Mouse (Mus musculus): ENCODE measurements at regions not wholly inside any gene's neighbourhood (a gene's known extent, or its start where the extent isn't known, plus 50 kb on each side); places are given as distances from the start of the nearest gene placed in this dataset.

DNA sequence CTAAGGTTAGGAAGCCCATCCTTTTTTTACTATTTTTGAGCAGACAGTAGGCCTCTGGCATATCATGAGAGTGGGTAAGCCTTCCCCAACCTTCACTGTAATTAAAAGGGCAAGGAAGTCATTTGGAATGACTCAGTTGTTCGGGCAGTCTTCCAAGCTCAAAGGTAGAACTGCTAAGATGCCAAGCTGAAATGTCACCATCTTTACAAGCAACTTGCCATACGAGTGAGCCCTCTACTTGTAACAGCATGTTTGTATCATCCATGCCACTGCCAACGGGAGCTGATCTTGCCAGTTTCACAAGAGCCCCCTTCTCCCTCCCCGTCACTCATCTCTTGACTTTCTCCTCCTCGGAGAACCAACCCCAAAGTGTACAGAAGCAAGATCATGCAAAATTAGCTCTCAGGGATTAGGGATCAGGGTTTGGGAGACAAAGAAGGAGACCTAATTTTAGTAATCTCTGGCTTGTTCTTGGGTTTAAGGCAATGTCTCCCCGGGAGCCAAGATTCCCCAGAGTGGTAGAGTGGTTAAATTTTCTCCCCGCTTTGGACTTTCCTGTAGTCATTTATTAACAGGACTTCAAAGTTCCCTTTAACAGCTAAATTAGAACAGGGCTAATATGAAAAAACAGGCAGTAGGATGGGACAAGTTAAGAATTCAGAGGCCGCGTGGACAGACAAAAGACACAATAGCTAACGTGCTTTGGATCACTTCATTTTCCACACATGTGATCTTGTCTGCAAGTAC lies 216.9 kb upstream of the Ankrd55 start:
- no peak for DNase-seq (ENCODE audit: low spot score)

DNA sequence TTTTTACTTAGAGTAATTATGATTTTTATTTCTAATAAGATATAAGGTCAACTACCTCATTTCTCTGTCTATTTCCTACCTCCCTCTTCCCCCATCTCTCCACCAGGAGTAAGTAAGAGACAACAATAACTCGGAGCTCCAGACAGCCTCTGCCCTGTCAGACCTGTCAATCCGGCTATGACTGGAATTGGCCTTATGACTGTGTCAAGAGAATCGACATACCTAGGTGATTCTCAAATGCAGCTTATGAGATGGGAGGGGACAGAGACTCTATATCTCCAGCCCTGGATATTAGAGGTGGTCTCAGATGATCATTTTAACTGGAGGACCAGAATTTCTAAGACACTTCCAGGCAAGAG lies 216.3 kb upstream of the Ankrd55 start:
- DNase-seq (ENCODE audit: low spot score): no peak

DNA sequence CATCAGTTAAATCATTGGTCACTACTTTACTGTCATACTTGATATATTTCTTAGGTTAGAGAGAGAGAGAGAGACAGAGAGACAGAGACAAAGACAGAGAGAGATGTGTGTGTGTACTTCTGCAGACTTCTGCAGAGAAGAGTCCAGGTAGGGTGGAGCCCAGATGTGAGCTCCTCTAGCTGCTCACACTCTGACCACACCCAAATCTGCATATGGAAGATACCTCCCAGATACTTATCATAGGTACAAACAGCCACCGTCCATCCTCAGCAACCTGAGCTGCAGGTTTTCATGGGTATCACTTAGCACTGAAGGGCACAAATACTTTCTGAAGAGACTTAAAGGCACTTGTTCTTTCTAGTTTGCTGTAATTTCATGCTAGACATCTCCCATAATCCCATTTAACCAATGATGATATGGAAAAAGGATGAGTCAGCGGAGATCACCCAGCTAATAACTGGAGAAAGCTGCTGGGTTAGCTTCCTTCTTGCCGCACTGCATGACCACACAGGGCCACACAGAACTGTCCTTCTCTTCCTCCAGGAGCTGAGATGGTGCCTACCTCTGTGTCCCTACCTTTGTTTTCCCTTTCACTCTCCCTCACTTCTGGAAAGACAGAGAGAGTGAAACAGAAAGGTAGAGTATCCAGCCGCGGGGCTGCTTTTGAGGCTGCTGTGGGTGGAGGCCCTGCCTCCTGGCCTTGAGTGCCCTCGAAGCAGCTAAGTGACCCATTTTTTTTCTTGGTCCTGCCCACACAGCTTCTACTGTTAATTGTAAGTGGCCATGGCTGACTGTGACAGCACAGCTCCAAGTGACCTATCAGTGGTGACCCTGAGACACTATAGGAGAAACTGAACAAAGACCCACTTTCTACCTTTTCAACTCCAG lies 214.5 kb upstream of the Ankrd55 start:
- DNase-seq (ENCODE audit: low spot score): peak; percentile 19

DNA sequence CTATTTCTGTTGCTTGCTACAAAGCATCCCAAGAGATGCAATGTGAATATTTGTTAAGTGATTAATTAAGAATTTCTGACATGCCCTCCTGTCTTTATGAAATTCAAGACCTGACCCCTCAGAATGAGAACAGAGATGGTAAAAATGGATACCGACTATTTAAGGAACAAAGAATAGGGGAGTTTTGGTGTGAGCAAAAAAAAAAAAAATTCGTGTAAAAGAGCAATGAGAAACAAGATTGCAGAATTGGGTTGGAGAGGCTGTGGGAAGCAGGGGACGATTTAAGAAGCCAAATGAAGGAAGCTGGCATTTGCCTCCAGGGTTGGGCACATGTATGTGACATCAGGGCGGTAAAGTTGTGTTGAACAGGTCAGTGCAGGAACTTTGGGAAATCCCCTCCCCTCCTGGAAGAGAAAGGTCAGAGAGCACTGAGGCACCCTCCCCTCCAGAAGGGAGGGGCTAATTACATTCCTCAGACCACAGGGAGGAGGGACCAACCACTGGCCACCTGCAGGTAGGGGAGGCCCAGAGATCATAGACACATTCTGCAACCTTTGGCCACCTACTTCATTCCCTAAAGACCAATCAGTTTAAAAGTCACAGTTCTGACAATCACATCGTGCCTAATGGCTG lies 212.3 kb upstream of the Ankrd55 start:
- DNase-seq (ENCODE audit: low spot score): no peak

- no peak for DNase-seq (ENCODE audit: low spot score)
These were observed 210.2 kb upstream of the Ankrd55 start for GRCm38 (mm10) chr13:112078088-112078487.

DNA sequence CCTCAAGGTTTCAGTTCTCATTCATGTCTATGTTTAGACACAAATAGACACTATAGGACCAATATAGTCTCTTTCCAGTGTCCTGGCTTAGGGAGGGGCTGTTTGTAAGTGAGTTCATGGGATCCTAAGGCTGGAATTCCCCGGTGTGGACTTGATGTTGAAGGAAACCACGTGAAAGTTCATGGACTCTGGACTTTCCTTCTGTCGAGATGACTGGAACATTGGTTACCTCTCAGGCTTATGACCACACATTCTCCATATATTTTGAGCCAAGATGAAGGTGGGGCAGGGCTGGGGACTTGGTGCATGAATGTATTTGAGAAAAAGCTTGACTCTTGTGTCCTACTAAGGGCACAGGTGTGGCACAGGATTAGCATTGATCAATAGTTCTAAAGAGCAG lies 206.3 kb upstream of the Ankrd55 start:
- no peak for DNase-seq (ENCODE audit: low spot score)

DNA sequence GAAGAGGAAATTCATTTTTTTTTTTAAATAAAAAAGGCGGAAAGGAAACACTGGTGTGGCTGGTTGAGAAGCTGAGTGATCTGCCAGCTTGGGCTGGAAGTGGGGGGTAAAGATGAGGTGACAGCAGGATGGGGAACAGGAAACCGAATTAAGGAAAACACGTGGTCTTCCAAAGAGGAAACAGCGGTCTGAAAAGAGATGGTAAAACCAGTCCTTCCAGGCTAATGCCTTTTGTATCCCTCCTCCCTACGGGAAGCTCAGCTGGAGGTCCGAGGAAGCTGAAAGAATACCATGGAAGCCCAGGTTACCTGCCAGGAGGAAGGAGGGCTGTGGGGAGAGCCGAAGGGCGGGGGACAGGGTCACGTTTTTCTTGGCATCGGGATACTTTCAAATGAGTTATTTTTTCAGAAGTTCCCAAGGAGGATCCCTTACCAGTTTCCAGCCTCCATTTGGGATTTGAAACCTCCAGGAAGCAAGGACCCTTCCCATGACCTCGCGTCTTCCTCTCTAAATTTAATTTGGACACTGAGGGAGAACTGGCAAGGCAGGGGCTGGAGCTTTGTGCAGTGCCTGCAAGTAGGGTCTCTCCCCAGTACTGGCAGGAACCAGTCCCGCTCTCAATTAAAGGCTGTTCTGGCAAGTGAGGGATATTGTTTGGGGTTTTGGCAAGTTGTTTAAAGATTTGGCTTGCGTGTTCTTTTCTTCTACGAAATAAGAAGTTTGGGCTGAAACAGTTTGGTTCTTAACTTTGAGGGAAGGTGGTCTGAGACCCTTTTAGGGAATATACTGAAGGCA lies 203.6 kb upstream of the Ankrd55 start:
- DNase-seq (ENCODE audit: low spot score): no peak

- no peak for DNase-seq (ENCODE audit: low spot score)
These were observed 199.9 kb upstream of the Ankrd55 start for GRCm38 (mm10) chr13:112088312-112088771.

DNA sequence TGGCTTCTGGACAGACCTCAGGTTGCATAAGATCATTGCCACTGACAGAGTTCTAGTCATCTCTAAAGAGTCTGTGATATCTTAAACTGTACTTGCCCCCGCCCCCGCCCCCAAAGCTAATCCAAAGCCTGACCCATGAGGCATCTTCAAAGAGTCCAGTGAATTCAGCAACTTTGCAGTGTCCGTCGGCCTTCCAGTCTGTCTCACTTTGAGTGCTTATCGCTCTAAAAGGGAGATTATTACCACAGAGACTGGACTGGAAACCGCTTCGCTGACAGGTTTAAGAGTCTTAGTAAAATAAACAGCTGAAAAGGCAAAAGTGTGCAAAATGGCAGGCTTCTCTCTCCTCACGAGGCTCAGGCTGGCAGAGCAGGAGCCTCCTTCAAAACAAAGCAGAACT lies 197.5 kb upstream of the Ankrd55 start:
- DNase-seq (ENCODE audit: low spot score): no peak

- DNase-seq (ENCODE audit: low spot score): no peak
These were observed 192.6 kb upstream of the Ankrd55 start for GRCm38 (mm10) chr13:112095595-112096139.

- no peak for DNase-seq (ENCODE audit: low spot score)
These were observed 188.2 kb upstream of the Ankrd55 start for GRCm38 (mm10) chr13:112099953-112100591.

GRCm38 (mm10) chr13:112100592-112101420 lies 187.4 kb upstream of the Ankrd55 start:
- no peak for DNase-seq (ENCODE audit: low spot score)

DNA sequence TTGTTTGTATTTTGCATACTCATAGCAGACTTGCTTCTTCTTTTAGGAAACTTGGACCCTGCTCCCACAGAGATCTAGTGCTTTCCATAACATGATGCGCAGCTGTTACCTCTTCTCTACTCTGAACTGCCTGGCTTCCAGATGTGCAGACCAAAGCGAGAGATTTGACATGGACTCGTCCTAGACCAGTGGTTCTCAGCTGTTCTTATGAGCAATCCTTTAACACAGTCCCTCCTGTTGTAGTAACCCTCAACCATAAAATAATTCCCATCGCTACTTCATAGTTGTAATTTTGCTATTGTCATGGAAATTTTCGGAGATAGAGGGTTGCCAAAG lies 186.9 kb upstream of the Ankrd55 start:
- DNase-seq (ENCODE audit: low spot score): no peak

GRCm38 (mm10) chr13:112105953-112106352 lies 182.3 kb upstream of the Ankrd55 start:
- no peak for DNase-seq (ENCODE audit: low spot score)

GRCm38 (mm10) chr13:112114741-112115201 lies 173.5 kb upstream of the Ankrd55 start:
- no peak for DNase-seq (ENCODE audit: low spot score)

DNA sequence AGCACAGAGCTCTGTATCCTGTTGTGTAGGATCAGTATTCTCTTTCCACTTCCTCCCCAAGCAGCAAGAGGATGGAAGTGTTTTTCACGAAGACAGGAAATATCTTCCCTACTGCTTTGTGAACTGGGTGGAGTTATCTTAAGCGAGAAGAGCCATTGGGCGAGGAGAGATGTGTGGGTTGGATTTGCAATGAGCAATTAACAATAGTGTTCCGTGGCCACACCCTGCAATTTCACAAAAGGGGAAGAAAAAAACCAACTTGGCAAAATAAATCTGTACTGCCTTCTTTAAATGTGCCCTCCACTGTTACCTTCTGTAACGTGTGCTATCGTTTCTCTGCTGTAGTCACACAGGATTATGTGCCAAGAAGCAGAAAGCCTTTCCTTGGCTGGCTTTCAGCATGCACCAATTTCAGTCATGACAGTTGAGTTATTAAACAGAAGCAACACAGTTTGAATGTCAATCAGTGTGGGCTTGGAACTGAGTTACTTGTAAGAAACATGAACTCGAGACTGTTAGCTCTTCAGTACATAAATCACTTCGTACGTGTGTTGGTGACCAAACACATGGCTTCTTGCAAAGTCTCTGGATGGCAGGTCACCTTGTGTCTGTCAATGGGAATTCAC lies 172.0 kb upstream of the Ankrd55 start:
- no peak for DNase-seq (ENCODE audit: low spot score)

DNA sequence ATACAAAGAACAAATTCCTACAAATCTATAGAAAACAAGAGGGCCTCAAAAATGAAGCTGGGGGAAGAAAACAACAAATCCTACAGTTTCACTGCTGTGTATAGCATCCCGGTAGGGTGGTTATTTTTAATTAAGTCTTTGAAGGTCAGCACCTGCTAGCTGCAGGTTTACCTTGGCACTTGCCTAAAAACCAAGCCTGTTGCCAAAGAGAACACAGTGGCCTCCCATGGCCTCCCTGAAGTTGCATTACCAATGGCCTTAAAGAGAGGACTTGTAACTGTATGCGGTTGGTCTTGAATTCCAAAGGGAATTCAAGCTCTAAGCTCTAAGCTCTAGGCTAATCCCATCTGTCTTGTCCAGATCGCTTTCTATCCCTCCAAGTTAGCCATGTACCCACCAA lies 169.7 kb upstream of the Ankrd55 start:
- no peak for DNase-seq (ENCODE audit: low spot score)

- DNase-seq (ENCODE audit: low spot score): no peak
These were observed 168.6 kb upstream of the Ankrd55 start for GRCm38 (mm10) chr13:112119611-112120041.

- no peak for DNase-seq (ENCODE audit: low spot score)
These were observed 167.9 kb upstream of the Ankrd55 start for GRCm38 (mm10) chr13:112120346-112120745.

GRCm38 (mm10) chr13:112121110-112121509 lies 167.1 kb upstream of the Ankrd55 start:
- DNase-seq (ENCODE audit: low spot score): no peak
